Mouse (Mus musculus) CD4-positive, CD25-positive, alpha-beta regulatory T cell, adult 9 weeks (primary cell): ENCODE measurements around the gene Cntn2. TPM values are rescaled to one million over a fixed set of nuclear protein-coding genes. Genes with fewer than 3 reads are reported as not detected.

Experiments used
- polyA plus RNA-seq: library from polyadenylated mRNA; unstranded; fragments of 100-300 nt; shearing (Covaris generic); gene quantifications from one replicate; pipeline ENCODE4 v1.2.1, GENCODE M21; 2017

Gene Cntn2
- polyA plus RNA-seq, result not detected

DNA sequence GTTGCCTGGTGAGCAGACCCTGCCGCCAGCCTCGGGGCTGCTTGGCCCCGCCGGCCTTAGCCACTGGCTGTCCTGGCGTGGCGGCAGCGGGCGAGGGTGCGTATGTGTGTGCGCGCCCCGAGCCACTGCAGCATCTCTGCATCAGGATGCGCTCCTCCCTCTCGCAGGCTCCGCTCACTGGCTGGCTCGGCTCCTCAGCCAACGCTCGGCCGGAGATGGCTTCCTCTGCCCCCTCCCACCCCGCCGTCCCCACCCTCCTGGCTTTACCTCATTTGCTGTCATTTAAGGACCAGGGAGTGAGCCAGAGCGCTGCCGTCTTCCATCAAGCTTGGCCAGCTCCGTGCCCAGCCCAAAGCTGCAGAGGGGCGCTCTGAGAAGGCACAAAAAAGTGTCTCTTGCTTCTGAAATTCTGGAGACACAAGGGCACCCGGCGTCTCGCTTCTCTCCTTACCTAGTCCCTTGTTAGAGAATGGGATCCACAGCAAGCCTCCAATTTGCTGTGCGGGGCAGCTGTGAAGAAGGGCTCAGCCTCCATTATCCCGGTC, at the start of gene Cntn2:
Gene Cntn2, minus strand, starts transcription at position 495 of the 545 bp plus-strand sequence.

DNA sequence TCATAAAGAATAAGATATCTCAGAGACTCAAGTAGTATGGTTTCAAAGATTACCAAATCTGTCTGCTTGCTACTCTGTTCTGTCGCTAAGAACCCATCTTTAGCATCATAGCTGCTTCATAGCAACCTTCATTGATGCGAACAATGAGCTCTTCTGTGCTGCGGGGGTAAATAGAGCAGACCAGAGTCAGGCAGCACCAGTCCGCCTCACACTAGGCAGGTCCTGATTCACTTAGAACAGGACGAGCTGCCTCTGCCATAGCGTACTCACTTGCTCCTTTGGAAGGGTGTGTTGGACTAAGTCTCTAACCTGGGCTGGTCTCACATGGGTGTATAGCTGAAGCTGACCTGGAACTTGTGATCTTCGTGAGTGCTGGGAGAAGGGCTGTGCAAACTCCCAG, 37.0 kb downstream of the Cntn2 start, which contains the start of gene Tmem81:
Gene Tmem81, plus strand, starts transcription at position 173 of the 400 bp plus-strand sequence.

DNA sequence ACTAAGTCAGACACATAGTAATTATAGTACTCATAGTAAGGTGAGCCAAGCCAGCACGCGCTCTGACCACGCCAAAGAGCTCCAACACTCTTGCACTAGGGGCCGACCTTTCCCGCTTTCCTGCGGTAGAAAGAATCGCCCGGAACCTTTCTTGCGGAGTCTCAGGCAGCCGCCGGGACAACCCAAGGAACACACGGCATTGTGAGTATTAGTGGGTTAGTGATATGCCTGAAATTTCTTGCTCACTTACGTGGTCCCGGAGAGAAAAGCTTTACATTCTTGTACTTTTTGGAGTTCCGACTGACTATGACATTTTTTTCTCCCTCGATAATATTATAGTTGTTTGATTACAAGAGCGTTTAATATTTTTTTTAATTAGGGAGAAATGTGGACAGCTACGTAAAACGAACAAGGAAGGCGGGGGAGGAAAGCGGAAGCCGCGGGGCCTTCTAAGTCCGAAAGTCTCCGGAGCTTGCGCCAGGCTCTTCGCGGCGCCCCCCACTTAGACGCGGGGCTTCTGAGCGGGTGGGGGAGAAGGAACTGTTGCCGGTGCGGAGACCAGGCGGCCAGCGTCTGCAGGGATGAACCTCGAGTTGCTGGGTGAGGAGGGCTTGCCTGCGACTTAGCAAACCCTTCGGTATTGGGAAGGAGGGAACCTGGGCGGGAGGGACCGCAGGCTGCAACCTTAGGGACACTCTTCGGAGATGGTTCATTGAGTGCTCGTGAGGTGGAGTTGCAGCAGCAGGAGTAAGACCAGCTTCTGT, 65.9 kb downstream of the Cntn2 start, which contains the start of gene Rbbp5:
Gene Rbbp5, plus strand, starts transcription at position 438 of the 764 bp plus-strand sequence.

Other genes with a start within 250 kb of the Cntn2 start
- gene Klhdc8a, start 244.6 kb downstream of the Cntn2 start, polyA plus RNA-seq, result not detected
- gene Nuak2, start 227.1 kb downstream of the Cntn2 start, polyA plus RNA-seq, result 3.3 TPM
- 0.53 TPM for gene Tmcc2, start 152.0 kb downstream of the Cntn2 start, polyA plus RNA-seq
- gene Dstyk, start 125.7 kb downstream of the Cntn2 start, polyA plus RNA-seq, result 5.2 TPM
- 82.2 TPM for gene Rbbp5, start 65.9 kb downstream of the Cntn2 start, polyA plus RNA-seq
- gene Tmem81, start 37.0 kb downstream of the Cntn2 start, polyA plus RNA-seq, result 15.1 TPM
- gene Nfasc, start 198.5 kb upstream of the Cntn2 start, polyA plus RNA-seq, result not detected